Mouse (Mus musculus): ENCODE data around the gene Pitx3. TPM values are rescaled to one million over a fixed set of nuclear protein-coding genes. Genes with fewer than 3 reads are reported as not detected.
"Not testable (repeated sequence)": the region's sequence is repeated elsewhere in the genome, so short reads cannot be mapped to it uniquely, and the experiment has no call there.

Pitx3 gene
- polyA plus RNA-seq, 3 experiments from 2014 or later, result not detected

DNA sequence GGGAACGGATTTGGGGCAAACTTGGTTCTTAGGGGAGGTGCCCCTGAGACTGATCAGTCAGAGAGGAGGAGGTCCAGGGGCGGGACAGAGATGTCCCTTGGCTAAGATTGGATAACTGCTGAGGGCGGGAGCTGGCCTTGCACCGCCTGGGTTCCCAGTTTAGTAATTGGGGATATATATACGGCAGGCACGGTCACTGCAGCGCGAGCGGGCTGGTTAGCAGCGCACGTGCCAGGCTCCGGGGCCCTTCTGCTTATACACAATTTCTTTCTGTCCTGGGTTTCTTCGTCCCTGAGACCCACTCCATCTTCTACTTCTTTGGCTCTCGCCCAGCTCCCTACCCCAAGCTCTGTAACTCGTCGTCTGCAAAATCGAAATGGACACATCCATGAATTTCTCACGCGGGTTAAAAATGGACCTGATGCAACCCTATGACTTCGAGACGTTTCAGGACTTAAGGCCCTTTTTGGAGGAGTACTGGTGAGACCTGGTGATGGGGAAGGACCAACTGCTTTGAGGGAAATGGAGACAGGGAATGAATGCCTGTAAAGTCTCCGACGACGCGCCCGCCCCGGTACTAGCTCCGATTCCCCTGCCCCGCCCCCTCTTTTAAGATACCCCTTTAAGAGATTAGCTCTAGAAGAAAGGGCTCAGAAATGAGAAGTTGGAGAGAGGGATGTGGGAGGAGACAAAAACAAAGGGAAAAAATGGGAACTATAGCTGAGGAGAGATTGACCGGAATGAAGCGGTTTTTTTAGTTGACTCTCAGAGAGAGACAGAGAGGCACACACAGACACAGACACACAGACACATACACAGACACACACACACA, 16.2 kb downstream of the Pitx3 start, which contains the start of gene Elovl3:
Gene Elovl3, plus strand, starts transcription at position 204 of the 832 bp plus-strand sequence.
- no peak for ATAC-seq

GRCm38 (mm10) chr19:46131283-46131682, 16.8 kb downstream of the Pitx3 start:
- ATAC-seq, result no peak

GRCm38 (mm10) chr19:46129737-46130136, 18.4 kb downstream of the Pitx3 start:
- not testable (repeated sequence) for ATAC-seq

GRCm38 (mm10) chr19:46126301-46126700, 21.8 kb downstream of the Pitx3 start:
- ATAC-seq, result no peak

- ATAC-seq, result no peak
Measured at GRCm38 (mm10) chr19:46124651-46125050, 23.5 kb downstream of the Pitx3 start.

DNA sequence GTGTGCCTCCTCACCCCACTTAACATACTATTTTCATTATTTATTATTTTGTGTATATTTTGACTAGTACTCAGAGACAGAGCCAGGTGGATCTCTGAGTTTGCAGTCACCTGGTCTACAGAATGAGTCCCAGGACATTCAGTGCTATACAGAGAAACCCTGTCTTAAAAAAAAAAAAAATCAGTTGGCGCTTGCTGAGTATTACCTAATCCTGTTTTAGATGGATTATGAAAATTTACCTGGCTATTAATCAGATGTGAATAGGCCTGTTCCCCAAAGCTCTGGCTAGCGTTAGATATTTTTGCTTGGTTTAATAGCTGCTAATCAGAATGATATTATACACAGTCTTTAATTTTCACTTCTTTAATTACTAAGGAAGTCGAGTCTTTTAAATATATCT, 24.2 kb downstream of the Pitx3 start:
- ATAC-seq, result no peak

DNA sequence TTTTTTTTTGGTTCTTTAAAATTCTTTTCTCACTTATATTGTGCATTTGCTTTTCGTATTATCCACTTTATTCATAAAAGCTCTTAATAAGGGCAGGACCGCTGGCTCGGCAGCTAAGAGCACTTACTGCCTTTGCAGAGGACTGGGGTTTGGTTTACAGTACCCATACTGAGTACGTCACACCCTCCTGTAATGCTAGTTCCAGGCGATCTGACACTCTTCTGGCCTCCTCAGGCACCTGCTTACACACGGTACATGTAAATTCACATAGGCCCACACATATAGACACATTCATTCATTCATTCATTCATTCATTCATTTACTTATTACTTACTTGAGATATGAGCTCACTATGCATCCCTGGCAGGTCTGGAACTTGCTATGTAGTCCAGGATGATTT, 27.3 kb downstream of the Pitx3 start:
- no peak for ATAC-seq

- ATAC-seq, result no peak
Measured at GRCm38 (mm10) chr19:46119458-46119857, 28.7 kb downstream of the Pitx3 start.

DNA sequence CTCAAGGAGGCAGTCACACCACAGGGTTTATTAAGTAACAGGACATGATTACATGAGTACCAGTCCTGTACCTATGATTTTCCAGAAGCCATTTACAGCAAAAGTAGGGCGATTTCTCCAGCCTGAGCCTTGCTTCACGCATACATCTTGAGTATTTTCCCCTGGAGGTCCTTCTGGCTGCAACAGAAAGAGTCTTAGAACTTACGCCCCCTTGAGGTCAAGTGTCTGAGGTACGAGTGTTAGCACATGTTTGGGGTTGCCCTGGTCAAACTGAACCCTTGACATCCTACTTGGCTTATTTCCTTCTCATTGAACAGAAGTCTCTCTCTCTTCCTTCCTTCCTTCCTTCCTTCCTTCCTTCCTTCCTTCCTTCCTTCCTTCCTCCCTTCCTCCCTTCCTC, 33.5 kb downstream of the Pitx3 start:
- no peak for ATAC-seq

DNA sequence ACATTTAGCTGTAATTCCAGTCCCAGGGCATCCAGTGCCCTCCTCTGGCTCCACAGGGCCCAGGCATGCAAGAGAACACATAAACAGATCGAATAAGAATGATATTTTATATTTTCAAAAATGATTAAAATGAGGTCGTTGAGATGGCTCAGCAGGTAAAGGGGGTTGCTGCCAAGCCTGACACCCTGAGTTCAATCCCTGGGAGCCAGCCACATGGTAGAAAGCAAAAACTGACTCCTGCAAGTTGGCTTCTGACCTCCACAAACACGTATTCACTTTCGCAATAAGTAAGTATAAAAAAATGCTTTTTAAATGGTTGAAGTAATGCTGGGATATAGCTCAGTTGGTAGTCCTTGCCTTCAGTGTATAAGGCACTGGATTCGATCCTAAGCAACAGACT, 37.3 kb downstream of the Pitx3 start:
- no peak for ATAC-seq

GRCm38 (mm10) chr19:46110214-46110613, 37.9 kb downstream of the Pitx3 start:
- no peak for ATAC-seq

DNA sequence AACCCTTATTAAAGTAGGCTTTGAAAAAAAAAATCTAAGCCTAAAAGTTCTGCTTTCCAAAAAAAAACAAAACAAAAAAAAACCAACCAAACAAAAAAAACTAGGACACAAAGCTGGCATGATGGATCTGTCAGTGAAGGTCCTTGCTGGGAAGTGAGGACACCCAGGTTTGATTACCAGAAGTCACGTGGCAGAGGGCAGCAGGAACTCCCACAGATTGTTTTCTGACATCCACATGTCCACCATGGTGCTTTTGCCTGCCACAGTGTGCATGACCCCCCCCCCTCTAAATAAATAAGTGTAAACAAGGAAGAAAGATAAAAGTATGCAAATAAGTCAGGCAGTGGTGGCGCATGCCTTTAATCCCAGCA, 44.0 kb downstream of the Pitx3 start:
- ATAC-seq, result no peak

DNA sequence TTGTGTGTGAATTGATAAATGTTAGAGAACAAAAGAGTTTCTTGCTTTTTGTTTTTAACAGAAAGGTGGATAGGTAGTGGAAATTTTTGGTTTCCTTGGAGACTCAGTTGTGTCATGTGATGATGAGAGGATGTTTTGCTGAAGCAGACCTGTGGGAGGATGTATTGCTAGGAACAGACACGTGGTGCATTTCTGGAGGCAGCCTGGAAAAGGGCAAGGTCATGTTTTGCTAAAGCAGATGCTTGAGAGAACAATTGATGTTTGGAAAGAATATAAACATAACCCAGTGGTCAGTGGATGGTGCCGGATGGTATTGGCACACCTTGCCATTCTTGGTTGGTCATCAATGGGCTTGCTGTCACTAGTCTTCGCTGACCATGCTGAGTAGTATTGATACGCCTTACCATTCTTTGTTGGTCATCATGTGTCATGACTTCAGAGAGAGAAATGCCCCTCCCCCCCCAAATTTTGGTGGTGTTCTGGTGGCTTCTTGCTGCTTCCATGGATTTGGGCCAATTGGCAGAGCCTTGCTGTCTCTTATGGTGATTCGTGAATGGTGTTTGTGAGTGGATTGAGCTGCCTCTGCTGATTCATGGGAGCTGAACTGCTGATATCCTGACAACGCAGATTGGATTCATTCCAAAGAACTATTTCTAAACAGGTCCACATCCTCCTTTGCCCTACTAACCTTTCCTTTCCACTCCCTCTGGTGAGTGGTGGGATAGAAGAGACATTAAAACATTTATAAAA, 44.5 kb downstream of the Pitx3 start:
- ATAC-seq, result no peak

DNA sequence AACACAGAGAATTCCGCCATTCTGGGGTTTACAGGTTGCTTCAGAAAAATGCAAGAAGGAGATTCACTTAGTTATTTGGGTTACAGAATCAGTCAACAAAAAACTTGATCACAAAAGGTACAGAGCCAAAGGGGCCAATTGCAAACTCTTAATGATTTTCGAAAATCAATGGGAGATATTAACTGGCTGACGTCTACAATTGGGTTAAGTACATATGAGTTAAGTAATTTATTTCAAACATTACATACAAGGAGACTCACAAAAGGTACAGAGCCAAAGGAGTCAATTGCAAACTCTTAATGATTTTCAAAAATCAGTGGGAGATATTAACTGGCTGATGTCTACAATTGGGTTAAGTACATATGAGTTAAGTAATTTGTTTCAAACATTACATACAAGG, 48.6 kb downstream of the Pitx3 start:
- no peak for ATAC-seq

GRCm38 (mm10) chr19:46096396-46096795, 51.7 kb downstream of the Pitx3 start:
- no peak for ATAC-seq

DNA sequence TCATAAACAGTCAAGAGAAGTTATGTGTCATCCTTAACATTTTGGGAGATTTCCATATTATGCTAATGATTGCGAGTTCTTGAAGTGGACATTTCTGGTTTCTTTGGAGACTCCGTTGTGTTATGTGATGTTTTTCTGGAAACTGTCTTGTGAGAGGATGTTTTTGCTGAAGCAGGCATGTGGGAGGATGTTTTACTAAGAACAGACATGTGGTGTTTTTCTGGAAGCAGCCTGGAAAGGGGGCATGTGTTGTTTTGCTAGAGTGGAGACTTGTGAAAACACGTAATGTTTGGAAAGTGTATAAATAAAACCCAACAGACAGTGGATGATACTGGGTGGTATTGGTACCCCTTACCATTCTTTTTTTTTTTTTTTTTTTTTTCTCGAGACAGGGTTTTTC, 52.8 kb downstream of the Pitx3 start:
- ATAC-seq, result no peak

GRCm38 (mm10) chr19:46094144-46094543, 54.0 kb downstream of the Pitx3 start:
- no peak for ATAC-seq

- ATAC-seq, result no peak
Measured at GRCm38 (mm10) chr19:46091641-46092040, 56.5 kb downstream of the Pitx3 start.

GRCm38 (mm10) chr19:46087871-46088270, 60.3 kb downstream of the Pitx3 start:
- no peak for ATAC-seq

GRCm38 (mm10) chr19:46086337-46086736, 61.8 kb downstream of the Pitx3 start:
- no peak for ATAC-seq
